In the genomic region with DNA sequence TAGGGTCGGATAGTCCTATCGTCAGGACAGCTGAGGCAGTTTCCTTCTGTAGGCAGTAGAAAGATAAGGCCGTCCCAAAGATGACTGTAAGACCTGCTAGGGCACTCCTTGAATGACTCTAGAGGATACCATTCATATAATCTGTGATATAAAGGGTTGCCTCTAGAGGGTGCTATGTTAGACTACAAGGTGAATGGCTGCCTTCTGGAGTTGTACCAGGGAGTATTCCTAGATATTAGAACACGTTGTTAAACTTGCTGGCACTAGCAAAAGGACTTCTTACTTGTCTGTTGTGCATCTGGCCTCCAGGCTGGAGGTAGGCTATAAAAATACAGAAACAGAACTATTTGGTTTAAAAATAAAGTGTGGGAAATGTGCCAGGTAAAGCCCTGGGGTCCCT, we compare ENCODE assay signal across 16 mouse cellular contexts.
DNase-seq lines count a peak whose midpoint lies in the region; ATAC-seq lines count a peak whose summit lies in the region.
"Had no signal": no experiment of that assay in that cellular context is flagged by ENCODE, and none has a peak within 500 bp of the region (broad histone marks: within the 10 kb centered on the region; RNA-seq: fewer than 3 reads in every experiment).

No protein-coding gene starts in this region.

- whole genome bisulfite sequencing in intestine, embryonic 16.5 days, result 62% methylated on average over 4 of the region's 4 CpGs
- WGBS in intestine, embryonic 15.5 days, result 58% methylated on average over 4 of the region's 4 CpGs

- no peak overlapping the region for H3K9ac ChIP-seq in intestine, embryonic 16.5 days (ENCODE audit: low read depth, low read length)
- no peak overlapping the region for H3K9ac ChIP-seq in intestine, embryonic 15.5 days
- H3K9ac ChIP-seq: embryonic facial prominence, embryonic 13.5 days had no signal

- no peaks in the 10 kb centered on the region for H3K36me3 ChIP-seq in intestine, embryonic 16.5 days (ENCODE audit: control insufficient read depth, insufficient read depth, low read length)
- no peaks in the 10 kb centered on the region for H3K36me3 ChIP-seq in intestine, embryonic 15.5 days
- H3K36me3 ChIP-seq: embryonic facial prominence, embryonic 13.5 days had no signal

- H3K4me1 ChIP-seq in intestine, embryonic 16.5 days (ENCODE audit: control insufficient read depth, insufficient read depth, low read length), result peaks cover 7% of the 10 kb centered on the region; the same call in 1 of the 2 replicates
- peaks cover 6% of the 10 kb centered on the region for H3K4me1 ChIP-seq in intestine, embryonic 15.5 days (replicated peaks)

- no peak overlapping the region for H3K4me3 ChIP-seq in intestine, embryonic 16.5 days (ENCODE audit: low read length)
- no peak overlapping the region for H3K4me3 ChIP-seq in intestine, embryonic 15.5 days (replicated peaks)
- H3K4me3 ChIP-seq: embryonic facial prominence, embryonic 13.5 days had no signal

- no peaks in the 10 kb centered on the region for H3K9me3 ChIP-seq in intestine, embryonic 16.5 days (ENCODE audit: control insufficient read depth, low read length)
- no peaks in the 10 kb centered on the region for H3K9me3 ChIP-seq in intestine, embryonic 15.5 days
- H3K9me3 ChIP-seq: embryonic facial prominence, embryonic 13.5 days had no signal

- H3K4me2 ChIP-seq in intestine, embryonic 16.5 days (ENCODE audit: low read depth, low read length), result no peak overlapping the region
- no peak overlapping the region for H3K4me2 ChIP-seq in intestine, embryonic 15.5 days (replicated peaks)
- H3K4me2 ChIP-seq: embryonic facial prominence, embryonic 13.5 days had no signal

- peak; percentile 52 for DNase-seq in retina, embryonic 14.5 days (ENCODE audit: low spot score)
- no peak for DNase-seq in retina, postnatal 1 day
- DNase-seq in cerebellum, adult 9-10 months, result no peak
- no peak for DNase-seq in urinary bladder, adult 2 months (ENCODE audit: low spot score)
- DNase-seq: cerebellum, adult 11-12 months; heart, postnatal 10 days; kidney, postnatal 14 days; right cerebral cortex, postnatal 14 days; thymus, postnatal 25 days had no signal

- ATAC-seq in intestine, embryonic 16.5 days, result 0 out of 2 replicates have a peak, but pooled peaks have one; percentile 16
- ATAC-seq in intestine, embryonic 15.5 days, result no peak
- 0 out of 2 replicates have a peak, but pooled peaks have one; percentile 41 for ATAC-seq in common myeloid progenitor, adult 5-6 weeks (replicated peaks; ENCODE audit: low read depth, poor library complexity, severe bottlenecking)
- ATAC-seq: activated CD4-positive, CD25-positive, alpha-beta regulatory T cell, adult 4 months; forebrain, embryonic 16.5 days; hindbrain, embryonic 16.5 days had no signal

- no peaks in the 10 kb centered on the region for H3K27me3 ChIP-seq in intestine, embryonic 16.5 days (replicated peaks; ENCODE audit: control insufficient read depth, insufficient read depth, low read length)
- H3K27me3 ChIP-seq in intestine, embryonic 15.5 days (replicated peaks), result no peaks in the 10 kb centered on the region
- H3K27me3 ChIP-seq: embryonic facial prominence, embryonic 13.5 days had no signal

- no peak overlapping the region for H3K27ac ChIP-seq in intestine, embryonic 16.5 days (ENCODE audit: low read length)
- H3K27ac ChIP-seq in intestine, embryonic 15.5 days, result no peak overlapping the region
- H3K27ac ChIP-seq: embryonic facial prominence, embryonic 13.5 days had no signal
